Mouse (Mus musculus): ENCODE data around the gene Mcur1.

- TF ChIP-seq HCFC1 (IDR thresholded peaks at IDR 0.05; ENCODE audit: borderline replicate concordance, insufficient read depth, low read length) (no peak), CHD2 (IDR thresholded peaks at IDR 0.05; ENCODE audit: low read depth, low read length) (no peak), ZNF384 (IDR thresholded peaks at IDR 0.05; ENCODE audit: low read depth, low read length) (no peak), ZC3H11A (IDR thresholded peaks at IDR 0.05; ENCODE audit: borderline replicate concordance, low read depth, low read length) (no peak)
These were observed 28.2 kb upstream of the Mcur1 start for GRCm38 (mm10) chr13:43587844-43588840.

Measured in ES-E14 (cell line).